Mouse (Mus musculus) adrenal gland, postnatal 25 days (tissue): ENCODE measurements at regions not wholly inside any gene's neighbourhood (a gene's known extent, or its start where the extent isn't known, plus 50 kb on each side); places are given as distances from the start of the nearest gene placed in this dataset.
"Not testable (repeated sequence)": the region's sequence is repeated elsewhere in the genome, so short reads cannot be mapped to it uniquely, and the experiment has no call there.

Experiments used
- DNase-seq: peaks from one replicate; pipeline ENCODE4 v3.0.0; 2021; ENCODE audit warnings: mixed read lengths

GRCm38 (mm10) chr4:3049972-3050846 lies 116.9 kb upstream of the Vmn1r2 start:
- DNase-seq: no peak

- DNase-seq: no peak
These were observed 116.3 kb upstream of the Vmn1r2 start for GRCm38 (mm10) chr4:3050847-3051135.

GRCm38 (mm10) chr4:3051212-3051611 lies 115.9 kb upstream of the Vmn1r2 start:
- no peak for DNase-seq

GRCm38 (mm10) chr4:3052314-3053059 lies 114.6 kb upstream of the Vmn1r2 start:
- DNase-seq: peak; percentile 53

- no peak for DNase-seq
These were observed 114.1 kb upstream of the Vmn1r2 start for GRCm38 (mm10) chr4:3053060-3053406.

GRCm38 (mm10) chr4:3053496-3054216 lies 113.5 kb upstream of the Vmn1r2 start:
- DNase-seq: no peak

- no peak for DNase-seq
These were observed 112.2 kb upstream of the Vmn1r2 start for GRCm38 (mm10) chr4:3054886-3055285.

- DNase-seq: no peak
These were observed 111.7 kb upstream of the Vmn1r2 start for GRCm38 (mm10) chr4:3055396-3055795.

GRCm38 (mm10) chr4:3059511-3060054 lies 107.5 kb upstream of the Vmn1r2 start:
- no peak for DNase-seq

- DNase-seq: no peak
These were observed 105.0 kb upstream of the Vmn1r2 start for GRCm38 (mm10) chr4:3062027-3062605.

- DNase-seq: no peak
These were observed 103.2 kb upstream of the Vmn1r2 start for GRCm38 (mm10) chr4:3063966-3064365.

- no peak for DNase-seq
These were observed 102.5 kb upstream of the Vmn1r2 start for GRCm38 (mm10) chr4:3064571-3064970.

- not testable (repeated sequence) for DNase-seq
These were observed 101.8 kb upstream of the Vmn1r2 start for GRCm38 (mm10) chr4:3065335-3065734.

GRCm38 (mm10) chr4:3066051-3066736 lies 100.9 kb upstream of the Vmn1r2 start:
- no peak for DNase-seq

- no peak for DNase-seq
These were observed 99.9 kb upstream of the Vmn1r2 start for GRCm38 (mm10) chr4:3067265-3067664.

GRCm38 (mm10) chr4:3067666-3068065 lies 99.5 kb upstream of the Vmn1r2 start:
- DNase-seq: no peak

- no peak for DNase-seq
These were observed 98.6 kb upstream of the Vmn1r2 start for GRCm38 (mm10) chr4:3068306-3069223.

GRCm38 (mm10) chr4:3069341-3069740 lies 97.8 kb upstream of the Vmn1r2 start:
- DNase-seq: no peak

GRCm38 (mm10) chr4:3071326-3071725 lies 95.8 kb upstream of the Vmn1r2 start:
- DNase-seq: not testable (repeated sequence)

- no peak for DNase-seq
These were observed 87.2 kb upstream of the Vmn1r2 start for GRCm38 (mm10) chr4:3079901-3080300.
